Mouse (Mus musculus): ENCODE measurements around the gene Rheb. TPM values are rescaled to one million over a fixed set of nuclear protein-coding genes. Genes with fewer than 3 reads are reported as not detected.
"Not testable (repeated sequence)": the region's sequence is repeated elsewhere in the genome, so short reads cannot be mapped to it uniquely, and the experiment has no call there.

Rheb gene
- polyA plus RNA-seq, 1 experiment from 2014 or later = 72.0 TPM

DNA sequence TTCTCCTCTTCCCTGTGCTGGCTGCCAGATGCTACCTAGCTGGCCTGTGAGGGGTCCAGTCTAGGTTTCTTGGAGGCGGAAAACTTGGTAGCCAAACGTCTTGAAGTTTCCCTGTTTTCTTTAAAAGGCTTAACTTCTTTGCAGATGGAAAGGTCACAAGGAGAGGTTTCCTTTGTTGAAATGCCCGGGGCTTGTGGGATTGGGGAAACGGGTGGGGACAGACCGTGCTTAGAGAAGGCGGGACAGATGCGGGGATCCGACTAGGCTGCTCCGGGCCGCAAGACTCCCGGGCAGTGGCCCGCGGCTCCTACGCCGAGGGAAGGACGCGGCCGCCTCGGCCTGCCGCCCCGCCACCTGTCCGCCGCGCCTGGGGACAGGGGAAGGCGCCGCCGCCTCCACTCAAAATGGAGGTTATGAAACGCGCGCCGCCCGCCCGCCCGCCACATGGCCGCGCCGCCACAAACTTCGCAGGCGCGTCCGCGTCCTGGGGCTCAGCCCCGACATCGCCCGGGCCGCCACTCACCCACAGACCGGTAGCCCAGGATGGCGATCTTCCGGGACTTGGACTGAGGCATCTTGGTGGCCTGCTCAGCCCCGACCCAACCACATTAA, 656 bp downstream of the Rheb start:
- H3K36me3 ChIP-seq (replicated peaks) = no peaks in the 10 kb centered on the region
- no peaks in the 10 kb centered on the region for H3K27me3 ChIP-seq
- peaks cover 45% of the 10 kb centered on the region for H3K4me1 ChIP-seq (replicated peaks)
- peak overlapping the region; percentile 98 for H3K4me2 ChIP-seq
- H3K9me3 ChIP-seq (replicated peaks) = no peaks in the 10 kb centered on the region
- WGBS (ENCODE audit: insufficient replicate concordance) = under 1% methylated on average over 50 of the region's 50 CpGs
- peak overlapping the region; percentile 98 for H3K9ac ChIP-seq
- peak overlapping the region; percentile 93 for H3K4me3 ChIP-seq (replicated peaks)
- H3K27ac ChIP-seq (replicated peaks) = peak overlapping the region; percentile 100
- peak; percentile 5 for ATAC-seq (ENCODE audit: insufficient read depth)

DNA sequence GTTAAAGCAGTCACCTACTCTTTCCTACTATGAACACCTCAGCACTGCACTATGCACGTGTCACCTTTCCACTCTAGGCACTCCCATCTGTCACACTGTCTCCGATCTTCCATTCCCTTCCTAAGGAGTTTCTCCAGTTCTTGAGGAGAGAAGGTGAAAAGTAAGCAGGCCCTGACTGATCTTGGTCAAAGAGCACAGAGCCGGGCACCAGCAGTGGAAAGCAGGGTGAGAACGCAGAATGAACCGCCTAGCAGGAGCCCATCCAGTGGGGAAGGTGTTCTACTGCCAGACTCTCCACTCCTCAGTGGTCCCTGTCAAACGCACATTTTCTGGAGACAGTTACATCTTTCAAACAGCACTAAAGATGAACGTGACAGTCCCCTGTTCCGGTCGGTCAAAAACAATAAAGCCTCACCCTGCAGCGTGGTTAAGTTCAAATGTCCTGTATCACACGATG, 1.4 kb downstream of the Rheb start:
- H3K36me3 ChIP-seq (replicated peaks) = no peaks in the 10 kb centered on the region
- peak overlapping the region; percentile 98 for H3K4me2 ChIP-seq
- H3K27me3 ChIP-seq = no peaks in the 10 kb centered on the region
- H3K4me3 ChIP-seq (replicated peaks) = peak overlapping the region; percentile 93
- 10% methylated on average over 11 of the region's 11 CpGs for WGBS (ENCODE audit: insufficient replicate concordance)
- H3K4me1 ChIP-seq (replicated peaks) = peaks cover 49% of the 10 kb centered on the region
- no peak for ATAC-seq (ENCODE audit: insufficient read depth)
- H3K27ac ChIP-seq (replicated peaks) = peak overlapping the region; percentile 100
- no peaks in the 10 kb centered on the region for H3K9me3 ChIP-seq (replicated peaks)
- peak overlapping the region; percentile 98 for H3K9ac ChIP-seq

DNA sequence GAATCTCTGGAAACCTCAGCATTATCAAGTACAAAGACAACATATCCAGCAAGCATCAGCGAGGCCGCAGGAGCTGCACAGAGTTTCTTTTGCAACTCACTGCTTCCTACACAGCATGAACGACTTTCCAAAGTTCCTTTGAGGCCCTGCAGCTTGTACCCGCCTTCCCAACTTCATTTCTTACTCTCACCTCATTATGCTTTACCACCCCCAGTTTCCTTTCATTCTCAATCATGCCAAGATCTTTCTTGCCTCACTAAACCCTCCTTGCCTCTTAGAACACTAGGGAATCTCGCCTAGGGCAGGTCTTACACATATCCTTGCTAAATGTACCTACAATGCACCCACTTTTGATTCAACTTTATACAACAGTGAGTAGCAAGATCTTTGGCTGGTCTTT, 7.9 kb downstream of the Rheb start:
- H3K36me3 ChIP-seq (replicated peaks) = no peaks in the 10 kb centered on the region
- no peak overlapping the region for H3K27ac ChIP-seq (replicated peaks)
- H3K4me3 ChIP-seq (replicated peaks) = no peak overlapping the region
- H3K4me1 ChIP-seq (replicated peaks) = peaks cover 39% of the 10 kb centered on the region
- no peak overlapping the region for H3K9ac ChIP-seq
- no peaks in the 10 kb centered on the region for H3K9me3 ChIP-seq (replicated peaks)
- H3K4me2 ChIP-seq = no peak overlapping the region
- no peaks in the 10 kb centered on the region for H3K27me3 ChIP-seq
- ATAC-seq (ENCODE audit: insufficient read depth) = no peak
- 69% methylated on average over 5 of the region's 5 CpGs for WGBS (ENCODE audit: insufficient replicate concordance)

GRCm38 (mm10) chr5:24831912-24832311, 10.5 kb downstream of the Rheb start:
- H3K27me3 ChIP-seq = no peaks in the 10 kb centered on the region
- no peak overlapping the region for H3K4me3 ChIP-seq (replicated peaks)
- H3K4me2 ChIP-seq = no peak overlapping the region
- H3K9ac ChIP-seq = no peak overlapping the region
- 64% methylated on average over 3 of the region's 3 CpGs for WGBS (ENCODE audit: insufficient replicate concordance)
- no peaks in the 10 kb centered on the region for H3K36me3 ChIP-seq (replicated peaks)
- no peak overlapping the region for H3K27ac ChIP-seq (replicated peaks)
- ATAC-seq (ENCODE audit: insufficient read depth) = no peak
- H3K9me3 ChIP-seq (replicated peaks) = no peaks in the 10 kb centered on the region
- peaks cover 43% of the 10 kb centered on the region for H3K4me1 ChIP-seq (replicated peaks)

DNA sequence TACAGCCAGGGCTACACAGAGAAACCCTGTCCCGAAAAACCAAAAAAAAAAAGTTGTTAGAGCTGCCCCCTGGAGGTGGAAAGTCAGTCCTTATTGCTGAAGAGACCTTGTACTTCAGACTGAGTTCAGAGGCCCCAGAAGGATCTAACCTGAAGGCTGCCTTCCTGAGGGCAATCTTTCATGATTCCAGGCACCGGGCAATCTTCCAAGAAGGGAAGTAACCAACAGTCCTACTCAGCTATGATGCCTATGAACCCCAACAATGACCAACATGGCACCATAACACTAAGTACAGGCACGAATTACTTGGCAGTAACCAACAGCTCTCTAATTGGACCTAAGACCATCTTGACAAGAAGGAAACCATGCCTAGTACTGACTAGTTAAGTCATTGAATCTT, 14.0 kb downstream of the Rheb start:
- H3K9ac ChIP-seq = no peak overlapping the region
- no peaks in the 10 kb centered on the region for H3K9me3 ChIP-seq (replicated peaks)
- no peaks in the 10 kb centered on the region for H3K36me3 ChIP-seq (replicated peaks)
- peaks cover 52% of the 10 kb centered on the region for H3K4me1 ChIP-seq (replicated peaks)
- H3K27ac ChIP-seq (replicated peaks) = no peak overlapping the region
- H3K4me2 ChIP-seq = no peak overlapping the region
- ATAC-seq (ENCODE audit: insufficient read depth) = no peak
- 74% methylated on average over 3 of the region's 3 CpGs for WGBS (ENCODE audit: insufficient replicate concordance)
- no peaks in the 10 kb centered on the region for H3K27me3 ChIP-seq
- H3K4me3 ChIP-seq (replicated peaks) = no peak overlapping the region

DNA sequence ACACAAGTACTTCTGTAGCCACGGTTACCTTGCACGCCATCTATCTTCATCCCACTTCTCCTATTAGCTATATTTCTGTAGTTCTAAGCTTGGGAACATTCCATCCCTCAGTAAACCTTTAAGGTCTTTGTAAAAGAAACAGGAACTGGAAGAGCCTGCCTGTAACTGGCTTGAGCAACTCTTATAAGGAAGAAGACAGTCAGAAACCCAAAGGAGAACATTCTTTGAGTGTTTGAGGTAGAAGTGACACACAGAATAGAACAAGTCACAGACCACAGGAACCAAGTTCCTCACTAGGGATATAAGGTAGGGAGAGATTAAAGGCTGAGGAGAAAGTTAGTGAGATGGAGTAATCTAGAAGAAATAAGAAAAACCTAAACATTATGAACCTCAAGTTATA, 15.3 kb downstream of the Rheb start:
- Histone ChIP-seq H3K27me3 (no peaks in the 10 kb centered on the region), H3K27ac (replicated peaks) (0 out of 2 replicates have a peak overlapping the region, but pooled peaks have one; percentile 4), H3K36me3 (replicated peaks) (0 out of 2 replicates have a peak, but pooled peaks cover 2% of the 10 kb centered on the region), H3K4me1 (replicated peaks) (peaks cover 44% of the 10 kb centered on the region), H3K4me2 (no peak overlapping the region), H3K9me3 (replicated peaks) (no peaks in the 10 kb centered on the region), H3K4me3 (replicated peaks) (no peak overlapping the region), H3K9ac (no peak overlapping the region)
- ATAC-seq (ENCODE audit: insufficient read depth) = no peak
- WGBS (ENCODE audit: insufficient replicate concordance) = 54% methylated on average over 2 of the region's 2 CpGs

GRCm38 (mm10) chr5:24826056-24826770, 16.2 kb downstream of the Rheb start:
- no peak overlapping the region for H3K4me2 ChIP-seq
- WGBS (ENCODE audit: insufficient replicate concordance) = 57% methylated on average over 9 of the region's 9 CpGs
- no peak overlapping the region for H3K9ac ChIP-seq
- 0 out of 2 replicates have a peak, but pooled peaks cover 2% of the 10 kb centered on the region for H3K36me3 ChIP-seq (replicated peaks)
- H3K4me3 ChIP-seq (replicated peaks) = no peak overlapping the region
- ATAC-seq (ENCODE audit: insufficient read depth) = no peak
- H3K27ac ChIP-seq (replicated peaks) = no peak overlapping the region
- peaks cover 45% of the 10 kb centered on the region for H3K4me1 ChIP-seq (replicated peaks)
- no peaks in the 10 kb centered on the region for H3K9me3 ChIP-seq (replicated peaks)
- no peaks in the 10 kb centered on the region for H3K27me3 ChIP-seq

- no peak for ATAC-seq (ENCODE audit: insufficient read depth)
Observed at GRCm38 (mm10) chr5:24825365-24826055, 16.9 kb downstream of the Rheb start.

GRCm38 (mm10) chr5:24823864-24824405, 18.5 kb downstream of the Rheb start:
- 71% methylated on average over 6 of the region's 6 CpGs for WGBS (ENCODE audit: insufficient replicate concordance)
- H3K36me3 ChIP-seq (replicated peaks) = 0 out of 2 replicates have a peak, but pooled peaks cover 2% of the 10 kb centered on the region
- no peak overlapping the region for H3K4me2 ChIP-seq
- H3K4me3 ChIP-seq (replicated peaks) = no peak overlapping the region
- peaks cover 44% of the 10 kb centered on the region for H3K4me1 ChIP-seq (replicated peaks)
- H3K27me3 ChIP-seq = no peaks in the 10 kb centered on the region
- no peaks in the 10 kb centered on the region for H3K9me3 ChIP-seq (replicated peaks)
- ATAC-seq (ENCODE audit: insufficient read depth) = no peak
- no peak overlapping the region for H3K9ac ChIP-seq
- H3K27ac ChIP-seq (replicated peaks) = no peak overlapping the region

More at GRCm38 (mm10) chr5:24825365-24826055, 16.9 kb downstream of the Rheb start:
- Histone ChIP-seq H3K4me3 (replicated peaks) (no peak overlapping the region), H3K4me1 (replicated peaks) (peaks cover 47% of the 10 kb centered on the region), H3K27me3 (no peaks in the 10 kb centered on the region), H3K36me3 (replicated peaks) (0 out of 2 replicates have a peak, but pooled peaks cover 2% of the 10 kb centered on the region), H3K4me2 (no peak overlapping the region), H3K9ac (no peak overlapping the region), H3K27ac (replicated peaks) (no peak overlapping the region), H3K9me3 (replicated peaks) (no peaks in the 10 kb centered on the region)
- 67% methylated on average over 4 of the region's 4 CpGs for WGBS (ENCODE audit: insufficient replicate concordance)

DNA sequence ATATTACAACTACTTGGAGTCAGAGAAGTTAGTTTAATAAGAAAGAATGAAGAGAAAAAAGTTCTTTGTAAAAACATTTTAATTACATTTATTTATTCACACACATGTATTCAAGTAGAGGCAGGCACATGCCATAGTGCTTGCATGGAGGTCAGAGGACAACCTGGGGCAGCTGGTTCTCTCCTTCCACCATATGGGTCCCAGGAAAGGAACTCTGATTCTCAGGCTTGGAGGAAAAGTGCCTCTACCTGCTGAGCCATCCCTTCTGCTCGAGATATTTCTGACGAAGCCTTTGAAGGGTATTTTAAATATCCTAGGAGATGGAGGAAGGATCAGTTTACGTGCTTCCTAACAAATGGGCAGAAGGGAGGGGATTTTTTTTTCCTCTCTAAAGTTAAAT, 19.6 kb downstream of the Rheb start:
- Histone ChIP-seq H3K4me3 (replicated peaks) (no peak overlapping the region), H3K9ac (no peak overlapping the region), H3K36me3 (replicated peaks) (peaks cover 7% of the 10 kb centered on the region; the same call in 1 of the 2 replicates), H3K4me1 (replicated peaks) (peaks cover 34% of the 10 kb centered on the region), H3K9me3 (replicated peaks) (no peaks in the 10 kb centered on the region), H3K27ac (replicated peaks) (no peak overlapping the region), H3K4me2 (no peak overlapping the region), H3K27me3 (no peaks in the 10 kb centered on the region)
- ATAC-seq (ENCODE audit: insufficient read depth) = no peak
- WGBS (ENCODE audit: insufficient replicate concordance) = 76% methylated on average over 3 of the region's 3 CpGs

DNA sequence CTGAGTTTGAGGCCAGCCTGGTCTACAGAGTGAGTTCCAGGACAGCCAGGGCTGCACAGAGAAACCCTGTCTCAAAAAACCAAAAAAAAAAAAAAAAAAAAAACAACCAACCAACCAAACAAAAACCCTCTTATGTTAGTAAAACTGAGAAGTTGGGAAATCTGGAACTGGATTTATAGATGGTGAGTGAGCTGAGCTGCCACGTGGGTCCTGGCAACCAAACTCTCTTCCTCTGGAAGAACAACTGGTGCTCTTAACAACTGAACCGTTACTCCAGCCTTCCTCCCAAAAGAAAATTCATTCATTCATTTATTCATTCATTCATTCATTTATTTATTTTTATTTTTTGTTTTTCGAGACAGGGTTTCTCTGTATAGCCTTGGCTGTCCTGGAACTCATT, 20.2 kb downstream of the Rheb start:
- Histone ChIP-seq H3K36me3 (replicated peaks) (peaks cover 12% of the 10 kb centered on the region), H3K4me1 (replicated peaks) (peaks cover 30% of the 10 kb centered on the region)
- H3K4me3 ChIP-seq (replicated peaks); H3K27ac ChIP-seq (replicated peaks); H3K27me3 ChIP-seq; ATAC-seq (ENCODE audit: insufficient read depth); H3K4me2 ChIP-seq; H3K9me3 ChIP-seq (replicated peaks); H3K9ac ChIP-seq: not testable (repeated sequence)
- 75% methylated on average over 3 of the region's 3 CpGs for WGBS (ENCODE audit: insufficient replicate concordance)

Data from liver, embryonic 15.5 days (tissue).